8 mouse cellular contexts compared by ENCODE assay signal in the genomic region with DNA sequence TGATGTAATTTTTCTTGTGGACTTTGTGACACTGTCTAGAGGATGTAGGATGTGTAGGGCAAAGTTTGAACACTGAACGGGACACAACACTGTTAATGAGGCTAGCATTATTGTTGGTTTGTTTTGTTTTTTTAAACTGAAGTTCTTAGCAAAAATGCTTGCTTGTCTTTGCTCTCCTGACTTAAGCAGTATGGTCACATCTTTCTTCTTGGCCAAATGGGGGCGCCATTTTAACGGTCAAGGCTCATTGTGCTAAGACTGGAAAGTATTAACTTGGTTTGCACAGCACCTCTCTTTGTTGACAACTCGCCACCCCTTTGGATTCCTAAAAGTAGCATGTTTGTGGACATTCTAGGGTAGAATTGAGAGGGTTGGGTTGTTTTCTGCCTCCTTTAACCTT. TPM values are rescaled to one million over a fixed set of nuclear protein-coding genes. Genes with fewer than 3 reads are reported as not detected.
DNase-seq lines count a peak whose midpoint lies in the region; ATAC-seq and TF ChIP-seq lines count a peak whose summit lies in the region.

No protein-coding gene starts in this region.

- peaks cover 31% of the 10 kb centered on the region for H3K36me3 ChIP-seq in intestine, embryonic 15.5 days
- peaks cover 32% of the 10 kb centered on the region; the same call in 1 of the 2 replicates for H3K36me3 ChIP-seq in lung, postnatal 0 days (ENCODE audit: insufficient read depth, low read length)

- peaks cover 9% of the 10 kb centered on the region for H3K4me1 ChIP-seq in intestine, embryonic 15.5 days (replicated peaks)
- no peaks in the 10 kb centered on the region for H3K4me1 ChIP-seq in lung, postnatal 0 days (ENCODE audit: insufficient read depth, low read depth, low read length)

- peak overlapping the region; percentile 82 for H3K4me2 ChIP-seq in intestine, embryonic 15.5 days (replicated peaks)
- peak overlapping the region; percentile 81 for H3K4me2 ChIP-seq in lung, postnatal 0 days (replicated peaks; ENCODE audit: low read depth, low read length)

- no peak for TF ChIP-seq EP300 in lung, postnatal 0 days (IDR thresholded peaks at IDR 0.05)

- 22% methylated on average over 4 of the region's 4 CpGs for WGBS in intestine, embryonic 15.5 days
- 19% methylated on average over 4 of the region's 4 CpGs for WGBS in lung, postnatal 0 days

- H3K9me3 ChIP-seq in intestine, embryonic 15.5 days = no peaks in the 10 kb centered on the region
- H3K9me3 ChIP-seq in lung, postnatal 0 days (ENCODE audit: low read length) = no peaks in the 10 kb centered on the region

- H3K9ac ChIP-seq in intestine, embryonic 15.5 days = no peak overlapping the region
- H3K9ac ChIP-seq in lung, postnatal 0 days (replicated peaks; ENCODE audit: low read depth) = no peak overlapping the region

- TF ChIP-seq CTCF in lung, postnatal 0 days (IDR thresholded peaks at IDR 0.05) = peak; percentile 72

- ATAC-seq in intestine, embryonic 15.5 days = no peak
- ATAC-seq in lung, postnatal 0 days = no peak

- peak overlapping the region; percentile 91 for H3K4me3 ChIP-seq in intestine, embryonic 15.5 days (replicated peaks)
- H3K4me3 ChIP-seq in lung, postnatal 0 days (ENCODE audit: low read depth, low read length) = peak overlapping the region; percentile 87; the same call in 1 of the 2 replicates

- no peak overlapping the region for H3K27ac ChIP-seq in intestine, embryonic 15.5 days
- no peak overlapping the region for H3K27ac ChIP-seq in lung, postnatal 0 days (ENCODE audit: low read length)

- peak; percentile 55 for DNase-seq in testis, postnatal 10 days (ENCODE audit: low spot score)
- no peak for DNase-seq in testis, postnatal 14 days (ENCODE audit: low spot score)
- peak; percentile 58 for DNase-seq in brain, adult 2 months (ENCODE audit: low read depth, low spot score)
- peak; percentile 28 for DNase-seq in fibroblast of lung, adult 2 months (ENCODE audit: low read depth)
- peak; percentile 54 for DNase-seq in lung, postnatal 0 days (ENCODE audit: low spot score)
- DNase-seq in thymus, postnatal 14 days = peak; percentile 25
- no peak for DNase-seq in layer of hippocampus, postnatal 36 days

- H3K27me3 ChIP-seq in intestine, embryonic 15.5 days (replicated peaks) = no peaks in the 10 kb centered on the region
- no peaks in the 10 kb centered on the region for H3K27me3 ChIP-seq in lung, postnatal 0 days (replicated peaks; ENCODE audit: insufficient read depth, low read length)

RNA-seq across cellular contexts. Expression of gene Ahsa1, which starts 1.4 kb away (rescaled TPM):
- polyA plus RNA-seq in intestine, embryonic 15.5 days (2015; fragmentation: Nextera tagmentation; extraction: Ambion mirVana) = 228 and 230 TPM in 2 replicates
- 101 and 116 TPM in 2 replicates for polyA plus RNA-seq in lung, postnatal 0 days (2015; fragmentation: Nextera tagmentation; extraction: Ambion mirVana)
- total RNA-seq in layer of hippocampus, postnatal 36 days (2021) = 100 to 1,000 TPM; 198 to 207 TPM

RNA-seq across cellular contexts. Expression of gene Vipas39, which starts 1.6 kb away (rescaled TPM):
- polyA plus RNA-seq in intestine, embryonic 15.5 days (2015; fragmentation: Nextera tagmentation; extraction: Ambion mirVana) = 36.6 and 40.1 TPM in 2 replicates
- 24.1 and 25.7 TPM in 2 replicates for polyA plus RNA-seq in lung, postnatal 0 days (2015; fragmentation: Nextera tagmentation; extraction: Ambion mirVana)
- 10 to 100 TPM; 52.3 to 60.7 TPM for total RNA-seq in layer of hippocampus, postnatal 36 days (2021)

RNA-seq across cellular contexts. Expression of gene Noxred1, which starts 29.1 kb away (rescaled TPM):
- polyA plus RNA-seq in intestine, embryonic 15.5 days (2015; fragmentation: Nextera tagmentation; extraction: Ambion mirVana) = 0.25 and 0.36 TPM in 2 replicates
- 0.18 and 0.29 TPM in 2 replicates for polyA plus RNA-seq in lung, postnatal 0 days (2015; fragmentation: Nextera tagmentation; extraction: Ambion mirVana)
- 1 to 10 TPM; 2.6 to 3.7 TPM for total RNA-seq in layer of hippocampus, postnatal 36 days (2021)

RNA-seq across cellular contexts. Expression of gene Ism2, which starts 31.8 kb away (rescaled TPM):
- polyA plus RNA-seq in intestine, embryonic 15.5 days (2015; fragmentation: Nextera tagmentation; extraction: Ambion mirVana) = 0.49 and 0.55 TPM in 2 replicates
- polyA plus RNA-seq in lung, postnatal 0 days (2015; fragmentation: Nextera tagmentation; extraction: Ambion mirVana) = 0.75 and 2.2 TPM in 2 replicates
- under 1 TPM in 1 of 2 experiments, not detected in 1; 0.42 TPM for total RNA-seq in layer of hippocampus, postnatal 36 days (2021)

Comparison
In these comparisons a context has a peak if more than half of its experiments do, and no peak if none do; other contexts are left out.
1. DNase-seq: peak in testis, postnatal 10 days (single experiment), brain, adult 2 months (single experiment), fibroblast of lung, adult 2 months (single experiment), lung, postnatal 0 days (single experiment) and thymus, postnatal 14 days (single experiment); none in testis, postnatal 14 days (single experiment) and layer of hippocampus, postnatal 36 days (0 of 2).